Mouse (Mus musculus): Measurements from ENCODE around the gene Cyp1a2. TPM values are rescaled to one million over a fixed set of nuclear protein-coding genes. Genes with fewer than 3 reads are reported as not detected.

The Cyp1a2 gene
- polyA plus RNA-seq (2014; fragmentation: Nextera tagmentation; extraction: Ambion mirVana): not detected in 2 replicates

DNA sequence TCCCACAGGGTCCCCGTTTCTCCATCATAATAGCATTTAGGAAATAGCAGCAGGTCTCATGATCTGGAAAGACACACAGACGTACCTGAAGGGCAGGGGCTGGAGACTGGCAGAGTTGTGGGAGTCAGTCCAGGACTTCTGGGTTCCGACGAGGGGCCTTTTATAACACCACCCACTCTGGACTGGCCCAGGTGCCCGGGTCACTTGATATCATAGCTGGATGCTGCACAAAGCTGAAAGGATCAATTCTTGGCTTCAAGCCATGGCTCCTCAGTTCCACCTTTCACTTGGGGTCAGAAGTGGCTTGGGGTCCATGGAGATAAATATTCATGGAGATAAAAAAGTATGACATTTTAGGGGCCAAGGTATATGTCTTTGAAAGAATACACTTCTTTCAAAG, at the start of gene Cyp1a2:
TSS of gene Cyp1a2 (minus strand) at position 184 of the 400 bp plus-strand sequence.
- H3K9me3 ChIP-seq (ENCODE audit: control insufficient read depth, low read length): no peaks in the 10 kb centered on the region
- no peak within 1 kb of the TSS for H3K4me2 ChIP-seq (replicated peaks; ENCODE audit: low read depth, low read length)
- whole genome bisulfite sequencing: 87% methylated on average over 5 of the region's 5 CpGs
- no peak within 1 kb of the TSS for H3K27ac ChIP-seq (ENCODE audit: low read depth, low read length)
- H3K9ac ChIP-seq (ENCODE audit: low read depth, low read length): no peak within 1 kb of the TSS
- H3K27me3 ChIP-seq (ENCODE audit: control insufficient read depth, insufficient read depth, low read length): no peaks in the 10 kb centered on the region
- no peaks in the 10 kb centered on the region for H3K36me3 ChIP-seq (ENCODE audit: control insufficient read depth, insufficient read depth, low read length)
- H3K4me3 ChIP-seq (ENCODE audit: low read depth, low read length): no peak within 1 kb of the TSS
- no peak for DNase-seq (ENCODE audit: low spot score)
- H3K4me1 ChIP-seq (replicated peaks; ENCODE audit: control insufficient read depth, insufficient read depth, low read length): no peaks in the 10 kb centered on the region
- ATAC-seq (ENCODE audit: low FRiP score): no peak

DNA sequence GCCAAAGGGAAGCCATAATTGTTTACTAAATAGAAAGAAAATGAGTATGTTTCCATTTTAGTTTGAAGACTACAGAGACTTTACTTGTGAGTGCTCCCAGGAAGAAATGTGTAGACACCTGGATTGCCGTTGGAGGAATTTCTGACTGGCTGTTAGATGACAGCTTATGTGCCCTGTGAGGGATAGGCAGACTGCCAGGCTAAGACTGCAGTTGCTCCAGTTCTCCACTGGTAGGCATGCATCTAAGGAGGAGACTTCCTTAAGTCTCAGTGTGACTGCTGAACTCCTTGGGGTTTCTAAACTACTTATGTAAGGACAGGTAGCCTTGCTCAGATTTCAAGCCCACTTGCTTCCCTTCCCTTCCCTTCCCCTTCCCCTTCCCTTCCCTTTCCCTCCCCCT, 44.8 kb upstream of the Cyp1a2 start:
- Histone ChIP-seq H3K9me3 (ENCODE audit: control insufficient read depth, low read length) (no peaks in the 10 kb centered on the region), H3K4me1 (replicated peaks; ENCODE audit: control insufficient read depth, insufficient read depth, low read length) (no peaks in the 10 kb centered on the region), H3K36me3 (ENCODE audit: control insufficient read depth, insufficient read depth, low read length) (0 out of 2 replicates have a peak, but pooled peaks cover 3% of the 10 kb centered on the region), H3K27me3 (ENCODE audit: control insufficient read depth, insufficient read depth, low read length) (no peaks in the 10 kb centered on the region), H3K27ac (ENCODE audit: low read depth, low read length) (no peak overlapping the region), H3K9ac (ENCODE audit: low read depth, low read length) (no peak overlapping the region), H3K4me2 (replicated peaks; ENCODE audit: low read depth, low read length) (no peak overlapping the region), H3K4me3 (ENCODE audit: low read depth, low read length) (no peak overlapping the region)
- 86% methylated on average over 1 of the region's 1 CpGs for WGBS
- no peak for ATAC-seq (ENCODE audit: low FRiP score)
- no peak for DNase-seq (ENCODE audit: low spot score)

- DNase-seq (ENCODE audit: low spot score) (no peak), ATAC-seq (ENCODE audit: low FRiP score) (no peak)
- Histone ChIP-seq H3K36me3 (ENCODE audit: control insufficient read depth, insufficient read depth, low read length) (0 out of 2 replicates have a peak, but pooled peaks cover 3% of the 10 kb centered on the region), H3K27ac (ENCODE audit: low read depth, low read length) (no peak overlapping the region), H3K27me3 (ENCODE audit: control insufficient read depth, insufficient read depth, low read length) (no peaks in the 10 kb centered on the region), H3K4me2 (replicated peaks; ENCODE audit: low read depth, low read length) (no peak overlapping the region), H3K9me3 (ENCODE audit: control insufficient read depth, low read length) (no peaks in the 10 kb centered on the region), H3K9ac (ENCODE audit: low read depth, low read length) (no peak overlapping the region), H3K4me3 (ENCODE audit: low read depth, low read length) (no peak overlapping the region), H3K4me1 (replicated peaks; ENCODE audit: control insufficient read depth, insufficient read depth, low read length) (no peaks in the 10 kb centered on the region)
- 98% methylated on average over 3 of the region's 3 CpGs for WGBS
These were observed 41.2 kb upstream of the Cyp1a2 start for GRCm38 (mm10) chr9:57724701-57725100.

DNA sequence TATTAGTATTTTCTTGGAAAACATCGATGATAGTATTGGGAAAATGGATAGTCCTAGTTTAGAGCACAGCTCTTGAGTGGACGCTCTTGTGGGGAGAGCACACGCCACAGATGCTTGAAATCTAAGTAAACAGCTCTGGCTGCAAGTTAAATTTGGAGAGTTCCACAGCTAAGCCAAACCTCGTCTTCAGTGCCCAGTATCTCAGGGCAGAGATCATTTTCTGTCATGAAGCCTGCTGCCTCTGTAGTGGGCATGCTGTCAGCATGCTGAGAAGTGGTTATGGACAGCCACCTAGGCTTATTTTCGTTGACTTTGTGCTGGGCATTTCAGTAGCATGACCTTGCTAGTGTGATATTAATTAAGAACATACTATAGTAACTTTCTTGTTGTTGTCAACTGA, 40.3 kb upstream of the Cyp1a2 start:
- no peaks in the 10 kb centered on the region for H3K27me3 ChIP-seq (ENCODE audit: control insufficient read depth, insufficient read depth, low read length)
- H3K4me1 ChIP-seq (replicated peaks; ENCODE audit: control insufficient read depth, insufficient read depth, low read length): no peaks in the 10 kb centered on the region
- DNase-seq (ENCODE audit: low spot score) (no peak), ATAC-seq (ENCODE audit: low FRiP score) (no peak)
- no peak overlapping the region for H3K4me2 ChIP-seq (replicated peaks; ENCODE audit: low read depth, low read length)
- 93% methylated on average over 5 of the region's 5 CpGs for WGBS
- no peaks in the 10 kb centered on the region for H3K9me3 ChIP-seq (ENCODE audit: control insufficient read depth, low read length)
- H3K4me3 ChIP-seq (ENCODE audit: low read depth, low read length): no peak overlapping the region
- H3K36me3 ChIP-seq (ENCODE audit: control insufficient read depth, insufficient read depth, low read length): 0 out of 2 replicates have a peak, but pooled peaks cover 3% of the 10 kb centered on the region
- no peak overlapping the region for H3K9ac ChIP-seq (ENCODE audit: low read depth, low read length)
- H3K27ac ChIP-seq (ENCODE audit: low read depth, low read length): no peak overlapping the region

GRCm38 (mm10) chr9:57723315-57723715, 39.8 kb upstream of the Cyp1a2 start:
- no peak for ATAC-seq (ENCODE audit: low FRiP score)
- no peak overlapping the region for H3K9ac ChIP-seq (ENCODE audit: low read depth, low read length)
- H3K27ac ChIP-seq (ENCODE audit: low read depth, low read length): no peak overlapping the region

DNA sequence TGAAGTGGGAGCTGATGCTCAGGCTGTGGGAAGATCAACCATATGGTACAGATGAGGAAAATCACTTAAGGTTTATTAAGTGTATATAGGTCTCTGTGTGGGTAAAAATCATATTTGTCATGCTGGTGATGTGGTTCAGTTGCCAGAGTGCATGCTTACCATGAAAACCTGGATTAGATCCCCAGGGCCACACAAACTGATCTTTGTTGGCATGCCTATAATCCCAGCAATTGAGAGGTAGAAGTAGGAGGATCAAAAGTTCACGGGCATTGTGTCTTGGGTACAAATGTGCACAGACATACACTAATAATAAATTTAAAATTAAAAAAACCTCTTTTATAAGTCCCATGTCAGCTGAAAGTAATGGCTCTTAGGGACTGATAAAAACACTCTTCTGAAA, 38.9 kb upstream of the Cyp1a2 start:
- no peaks in the 10 kb centered on the region for H3K9me3 ChIP-seq (ENCODE audit: control insufficient read depth, low read length)
- H3K4me1 ChIP-seq (replicated peaks; ENCODE audit: control insufficient read depth, insufficient read depth, low read length): no peaks in the 10 kb centered on the region
- no peaks in the 10 kb centered on the region for H3K27me3 ChIP-seq (ENCODE audit: control insufficient read depth, insufficient read depth, low read length)
- 94% methylated on average over 1 of the region's 1 CpGs for WGBS
- H3K4me2 ChIP-seq (replicated peaks; ENCODE audit: low read depth, low read length): no peak overlapping the region
- no peak for ATAC-seq (ENCODE audit: low FRiP score)
- H3K27ac ChIP-seq (ENCODE audit: low read depth, low read length): no peak overlapping the region
- no peak overlapping the region for H3K9ac ChIP-seq (ENCODE audit: low read depth, low read length)
- 0 out of 2 replicates have a peak, but pooled peaks cover 3% of the 10 kb centered on the region for H3K36me3 ChIP-seq (ENCODE audit: control insufficient read depth, insufficient read depth, low read length)
- DNase-seq (ENCODE audit: low spot score): no peak
- H3K4me3 ChIP-seq (ENCODE audit: low read depth, low read length): no peak overlapping the region

More at GRCm38 (mm10) chr9:57723315-57723715, 39.8 kb upstream of the Cyp1a2 start:
- H3K4me1 ChIP-seq (replicated peaks; ENCODE audit: control insufficient read depth, insufficient read depth, low read length): no peaks in the 10 kb centered on the region
- H3K27me3 ChIP-seq (ENCODE audit: control insufficient read depth, insufficient read depth, low read length): no peaks in the 10 kb centered on the region
- DNase-seq (ENCODE audit: low spot score): no peak
- 78% methylated on average over 5 of the region's 5 CpGs for WGBS
- no peak overlapping the region for H3K4me2 ChIP-seq (replicated peaks; ENCODE audit: low read depth, low read length)
- no peaks in the 10 kb centered on the region for H3K9me3 ChIP-seq (ENCODE audit: control insufficient read depth, low read length)
- H3K36me3 ChIP-seq (ENCODE audit: control insufficient read depth, insufficient read depth, low read length): 0 out of 2 replicates have a peak, but pooled peaks cover 3% of the 10 kb centered on the region
- H3K4me3 ChIP-seq (ENCODE audit: low read depth, low read length): no peak overlapping the region

DNA sequence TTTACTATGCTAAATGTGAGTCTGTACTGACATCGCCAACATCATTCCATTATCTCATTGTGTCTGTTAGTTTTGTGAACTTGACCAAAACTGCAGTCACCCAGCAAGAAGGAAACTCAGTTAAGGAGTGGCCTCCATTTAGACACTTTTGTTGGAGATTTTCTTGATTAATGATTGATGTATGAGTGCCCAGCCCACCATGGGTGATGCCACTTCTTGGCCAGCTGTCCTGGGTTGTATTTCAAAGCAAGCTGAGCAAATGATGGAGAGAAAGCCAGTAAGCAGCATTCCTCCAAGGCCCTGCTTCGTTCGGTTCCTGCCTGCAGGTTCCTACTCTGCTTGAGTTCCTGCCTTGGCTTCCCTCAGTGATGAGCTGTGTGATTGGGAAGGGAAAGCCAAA, 37.2 kb upstream of the Cyp1a2 start:
- no peak overlapping the region for H3K27ac ChIP-seq (ENCODE audit: low read depth, low read length)
- no peaks in the 10 kb centered on the region for H3K27me3 ChIP-seq (ENCODE audit: control insufficient read depth, insufficient read depth, low read length)
- WGBS: 87% methylated on average over 3 of the region's 3 CpGs
- H3K36me3 ChIP-seq (ENCODE audit: control insufficient read depth, insufficient read depth, low read length): no peaks in the 10 kb centered on the region
- no peaks in the 10 kb centered on the region for H3K9me3 ChIP-seq (ENCODE audit: control insufficient read depth, low read length)
- no peak overlapping the region for H3K9ac ChIP-seq (ENCODE audit: low read depth, low read length)
- H3K4me2 ChIP-seq (replicated peaks; ENCODE audit: low read depth, low read length): no peak overlapping the region
- ATAC-seq (ENCODE audit: low FRiP score): no peak
- no peaks in the 10 kb centered on the region for H3K4me1 ChIP-seq (replicated peaks; ENCODE audit: control insufficient read depth, insufficient read depth, low read length)
- no peak for DNase-seq (ENCODE audit: low spot score)
- no peak overlapping the region for H3K4me3 ChIP-seq (ENCODE audit: low read depth, low read length)

DNA sequence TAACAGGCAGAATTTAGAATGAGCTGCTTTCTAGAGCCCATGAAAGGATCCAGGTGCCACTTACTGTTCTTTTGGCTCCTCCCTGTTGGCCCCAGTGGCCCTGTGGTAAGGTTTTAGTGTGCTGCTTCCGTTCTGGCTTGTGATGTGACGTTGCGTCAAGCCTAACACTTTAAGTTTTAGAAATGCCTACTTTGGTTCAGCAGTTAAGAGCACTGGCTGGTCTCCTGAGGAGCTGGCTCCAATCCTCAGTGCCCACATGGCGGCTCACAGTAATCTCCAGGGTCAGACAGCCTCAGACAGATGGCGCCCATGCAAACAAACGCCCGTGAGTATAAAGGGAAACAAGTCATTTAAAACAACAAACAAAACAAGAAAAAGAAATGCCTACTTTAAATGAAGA, 34.9 kb upstream of the Cyp1a2 start:
- WGBS: 93% methylated on average over 7 of the region's 7 CpGs
- no peak for ATAC-seq (ENCODE audit: low FRiP score)
- DNase-seq (ENCODE audit: low spot score): no peak
- Histone ChIP-seq H3K27me3 (ENCODE audit: control insufficient read depth, insufficient read depth, low read length) (no peaks in the 10 kb centered on the region), H3K36me3 (ENCODE audit: control insufficient read depth, insufficient read depth, low read length) (peaks cover 3% of the 10 kb centered on the region; the same call in 1 of the 2 replicates), H3K4me2 (replicated peaks; ENCODE audit: low read depth, low read length) (no peak overlapping the region), H3K9ac (ENCODE audit: low read depth, low read length) (no peak overlapping the region), H3K27ac (ENCODE audit: low read depth, low read length) (no peak overlapping the region), H3K4me1 (replicated peaks; ENCODE audit: control insufficient read depth, insufficient read depth, low read length) (no peaks in the 10 kb centered on the region), H3K9me3 (ENCODE audit: control insufficient read depth, low read length) (no peaks in the 10 kb centered on the region), H3K4me3 (ENCODE audit: low read depth, low read length) (no peak overlapping the region)

GRCm38 (mm10) chr9:57712194-57712593, 28.7 kb upstream of the Cyp1a2 start:
- Histone ChIP-seq H3K36me3 (ENCODE audit: control insufficient read depth, insufficient read depth, low read length) (peaks cover 3% of the 10 kb centered on the region; the same call in 1 of the 2 replicates), H3K4me1 (replicated peaks; ENCODE audit: control insufficient read depth, insufficient read depth, low read length) (0 out of 2 replicates have a peak, but pooled peaks cover 3% of the 10 kb centered on the region), H3K4me3 (ENCODE audit: low read depth, low read length) (no peak overlapping the region), H3K9ac (ENCODE audit: low read depth, low read length) (no peak overlapping the region), H3K27ac (ENCODE audit: low read depth, low read length) (no peak overlapping the region), H3K4me2 (replicated peaks; ENCODE audit: low read depth, low read length) (no peak overlapping the region), H3K27me3 (ENCODE audit: control insufficient read depth, insufficient read depth, low read length) (no peaks in the 10 kb centered on the region), H3K9me3 (ENCODE audit: control insufficient read depth, low read length) (no peaks in the 10 kb centered on the region)
- WGBS: 80% methylated on average over 2 of the region's 2 CpGs
- ATAC-seq (ENCODE audit: low FRiP score) (no peak), DNase-seq (ENCODE audit: low spot score) (no peak)
